Mouse (Mus musculus): ENCODE data around the gene Tmco1.
A peak's percentile ranks its signal among the peaks of the same experiment; 100 is the strongest.

The Tmco1 gene

DNA sequence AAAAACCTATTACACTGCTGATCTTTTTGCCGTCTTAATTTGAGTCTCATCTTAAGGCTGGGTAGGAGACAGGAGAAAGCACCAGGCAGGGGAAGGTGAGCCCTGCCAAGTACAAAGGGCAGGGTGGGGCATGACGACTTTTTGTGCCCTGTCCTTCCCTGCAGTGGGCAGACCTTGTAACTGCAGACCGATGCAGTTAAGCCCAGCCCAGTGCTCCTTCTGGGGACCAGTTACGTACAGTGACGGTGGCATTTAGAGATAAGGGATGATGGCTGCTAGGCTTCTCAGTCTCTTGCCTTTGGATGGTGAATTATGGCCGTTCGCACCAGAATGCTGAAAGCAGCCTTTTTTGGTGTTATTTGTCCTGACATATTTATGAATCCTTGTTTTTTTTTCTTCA, 60.3 kb downstream of the Tmco1 start:
- ATAC-seq (ENCODE audit: low TSS enrichment), result no peak

- ATAC-seq (ENCODE audit: low TSS enrichment), result peak; percentile 85
Observed at GRCm38 (mm10) chr1:167369905-167370304, 61.7 kb downstream of the Tmco1 start.

DNA sequence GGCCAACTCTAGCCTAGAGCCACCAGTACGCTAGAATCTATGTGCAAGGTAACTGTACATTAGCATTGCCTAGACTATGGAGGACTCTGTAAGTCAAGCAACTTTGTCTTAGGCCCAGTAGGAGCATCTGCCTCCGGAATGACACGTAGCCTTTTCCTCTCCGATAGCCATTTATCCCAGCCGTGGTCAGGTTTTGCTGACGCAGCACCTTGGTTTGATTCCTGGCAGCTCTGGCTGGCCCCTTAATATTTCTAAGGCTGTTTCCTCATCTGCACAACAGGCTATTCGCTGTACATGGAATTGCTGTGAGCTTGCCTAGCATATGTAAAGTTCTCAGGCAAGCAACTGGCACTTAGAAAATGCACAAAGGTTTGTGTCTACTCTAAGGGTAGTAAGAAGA, 64.6 kb downstream of the Tmco1 start:
- ATAC-seq (ENCODE audit: low TSS enrichment), result no peak

- ATAC-seq (ENCODE audit: low TSS enrichment), result no peak
Observed at GRCm38 (mm10) chr1:167374003-167374784, 66.0 kb downstream of the Tmco1 start.

GRCm38 (mm10) chr1:167374942-167375341, 66.8 kb downstream of the Tmco1 start:
- ATAC-seq (ENCODE audit: low TSS enrichment), result no peak

- ATAC-seq (ENCODE audit: low TSS enrichment), result no peak
Observed at GRCm38 (mm10) chr1:167378019-167378418, 69.8 kb downstream of the Tmco1 start.

GRCm38 (mm10) chr1:167379751-167380150, 71.6 kb downstream of the Tmco1 start:
- no peak for ATAC-seq (ENCODE audit: low TSS enrichment)

GRCm38 (mm10) chr1:167380223-167380622, 72.0 kb downstream of the Tmco1 start:
- no peak for ATAC-seq (ENCODE audit: low TSS enrichment)

DNA sequence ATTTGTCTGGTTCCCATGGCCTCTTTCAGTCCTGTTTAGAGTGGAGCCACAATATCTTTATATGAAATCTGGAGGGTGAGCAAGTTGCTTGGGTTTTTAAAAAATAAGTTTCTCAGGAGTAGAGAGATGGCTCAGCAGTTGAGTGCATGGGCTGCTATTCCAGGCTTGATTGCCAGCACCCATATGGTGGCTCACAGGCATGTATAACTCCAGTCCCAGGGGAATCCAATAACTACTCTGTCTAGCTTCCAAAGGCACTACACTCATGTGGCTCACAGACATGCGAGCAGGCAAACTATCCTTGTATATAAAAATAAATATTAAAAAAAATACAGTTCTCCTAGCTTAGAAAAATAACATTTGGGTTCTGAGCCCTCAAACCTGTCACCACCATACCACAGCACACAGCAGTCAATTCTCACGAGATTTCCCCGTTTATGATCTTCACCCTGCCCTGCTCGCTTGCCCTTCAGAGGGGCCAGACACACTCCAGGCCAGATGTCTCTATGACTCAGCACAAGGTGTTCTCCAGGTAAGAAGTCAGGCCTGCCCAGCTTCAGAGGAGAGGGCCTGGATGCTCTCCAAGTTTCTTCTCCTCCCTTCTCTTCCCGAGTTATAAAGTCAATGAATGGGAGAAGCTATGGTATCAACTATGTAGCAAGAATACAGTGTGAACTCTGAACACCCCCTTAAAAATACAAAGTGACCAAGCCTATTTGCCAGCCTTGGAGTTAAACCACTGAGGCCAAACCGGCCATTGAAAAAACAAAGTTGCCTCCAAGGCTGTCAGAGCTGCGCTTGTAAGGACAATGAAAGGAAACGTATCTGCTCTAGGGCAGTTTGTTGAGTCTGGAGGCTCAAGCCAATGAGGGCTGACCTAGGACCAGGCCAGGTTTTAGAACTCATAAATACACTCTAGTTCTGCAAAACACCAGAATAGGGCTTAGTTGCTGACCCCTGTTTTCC, 73.2 kb downstream of the Tmco1 start:
- ATAC-seq (ENCODE audit: low TSS enrichment), result no peak; the same call in 1 of the 2 replicates

DNA sequence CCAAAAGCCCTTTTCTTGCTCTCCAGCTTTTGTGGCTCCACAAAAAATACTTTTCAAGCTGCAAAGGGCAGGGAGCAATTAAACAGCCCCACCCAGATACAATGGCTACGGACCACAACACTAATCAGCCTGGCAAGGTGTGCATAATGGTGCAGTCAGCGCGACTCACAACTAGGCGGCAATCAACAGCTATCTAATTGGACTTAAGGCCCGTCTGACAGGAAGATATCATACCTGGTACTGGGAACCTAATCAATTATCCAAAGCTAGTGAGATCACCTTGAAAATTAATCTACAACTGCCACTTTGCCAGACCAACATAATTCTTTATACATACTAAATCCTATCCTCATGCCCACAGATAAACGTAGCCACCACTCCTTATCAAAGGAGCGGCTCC, 74.1 kb downstream of the Tmco1 start:
- no peak for ATAC-seq (ENCODE audit: low TSS enrichment)

DNA sequence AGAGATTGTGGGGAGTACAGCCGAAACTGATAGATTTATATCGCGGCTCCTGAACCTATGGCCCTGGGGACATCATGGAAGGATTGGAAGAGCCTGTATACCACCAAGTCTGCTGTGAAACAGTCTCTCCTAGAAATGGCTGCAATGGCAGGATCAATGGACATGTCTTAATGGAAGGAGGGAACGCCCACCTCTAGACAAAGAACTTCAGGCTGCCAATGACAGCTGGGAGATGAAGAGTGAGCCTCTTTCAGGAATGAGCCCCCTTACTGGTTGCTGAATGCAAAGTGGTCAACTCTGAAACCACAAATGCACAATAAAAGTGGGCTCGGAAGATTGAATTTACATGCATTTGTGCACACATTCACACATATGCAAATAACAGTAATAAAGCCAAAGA, 74.6 kb downstream of the Tmco1 start:
- ATAC-seq (ENCODE audit: low TSS enrichment), result no peak

DNA sequence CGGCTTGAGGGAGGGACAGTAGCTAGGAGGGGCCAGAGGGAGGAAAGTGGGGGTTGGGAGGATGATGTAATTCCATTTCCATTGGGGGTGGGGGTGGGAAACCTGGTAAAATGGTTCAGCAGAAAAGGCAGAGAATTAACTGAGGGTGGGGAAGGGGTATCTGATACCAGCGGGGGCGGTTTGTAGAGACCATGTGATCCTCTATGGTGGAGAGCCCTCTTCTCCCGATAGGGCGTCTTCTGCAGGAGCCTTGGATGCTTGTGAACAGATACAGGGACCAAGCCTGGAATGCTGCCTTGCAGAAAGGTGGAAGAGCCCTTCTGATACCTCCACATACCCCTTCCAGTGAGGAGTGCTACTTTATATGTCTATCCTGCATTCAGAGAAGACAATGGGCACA, 75.0 kb downstream of the Tmco1 start:
- ATAC-seq (ENCODE audit: low TSS enrichment), result no peak

All from frontal cortex, adult (tissue).